Mouse (Mus musculus) embryonic fibroblast, embryonic 13.5 days (primary cell): Measurements from ENCODE around the gene Col12a1.

ENCODE experiments used
- CTCF ChIP-seq: IDR thresholded peaks from 2 replicates; pipeline ENCODE4 v1.5.1; 2011; ENCODE audit warnings: mild to moderate bottlenecking, control low read depth, low read length, moderate library complexity, borderline replicate concordance; ENCODE audit not compliant: insufficient read depth
- POLR2A ChIP-seq: IDR thresholded peaks from 2 replicates; pipeline ENCODE4 v1.6.1; 2011; ENCODE audit warnings: low read depth, mild to moderate bottlenecking, control low read depth, low read length, moderate library complexity

- TF ChIP-seq CTCF (no peak), POLR2A (no peak)
These were observed 32.1 kb upstream of the Col12a1 start for GRCm38 (mm10) chr9:79750709-79751108.
